Mouse (Mus musculus): ENCODE measurements around the gene Cetn4.

Gene Cetn4

GRCm38 (mm10) chr3:37312370-37312941 is at the start of gene Cetn4, which contains the start of gene Bbs12:
Cetn4 (minus strand) TSS chr3:37312708.
Bbs12 (plus strand) TSS chr3:37312554.
- DNase-seq (ENCODE audit: low spot score): peak; percentile 99

GRCm38 (mm10) chr3:37360729-37361128 is 48.2 kb upstream of the Cetn4 start:
- no peak for DNase-seq (ENCODE audit: low spot score)

GRCm38 (mm10) chr3:37354737-37355136 is 42.2 kb upstream of the Cetn4 start:
- DNase-seq (ENCODE audit: low spot score): no peak

- no peak for DNase-seq (ENCODE audit: low spot score)
These were observed 41.5 kb upstream of the Cetn4 start for GRCm38 (mm10) chr3:37353951-37354481.

- no peak for DNase-seq (ENCODE audit: low spot score)
These were observed 37.9 kb upstream of the Cetn4 start for GRCm38 (mm10) chr3:37350386-37350785.

GRCm38 (mm10) chr3:37349166-37349548 is 36.6 kb upstream of the Cetn4 start:
- no peak for DNase-seq (ENCODE audit: low spot score)

- peak; percentile 41 for DNase-seq (ENCODE audit: low spot score)
These were observed 36.0 kb upstream of the Cetn4 start, which contains the start of gene Fgf2 for GRCm38 (mm10) chr3:37348221-37349165. Fgf2 (plus strand) TSS chr3:37348346.

- DNase-seq (ENCODE audit: low spot score): no peak
These were observed 35.2 kb upstream of the Cetn4 start for GRCm38 (mm10) chr3:37347671-37348070.

- DNase-seq (ENCODE audit: low spot score): no peak
These were observed 30.3 kb upstream of the Cetn4 start for GRCm38 (mm10) chr3:37342811-37343210.

GRCm38 (mm10) chr3:37341110-37341509 is 28.6 kb upstream of the Cetn4 start:
- DNase-seq (ENCODE audit: low spot score): no peak

- no peak for DNase-seq (ENCODE audit: low spot score)
These were observed 21.5 kb upstream of the Cetn4 start for GRCm38 (mm10) chr3:37334053-37334452.

GRCm38 (mm10) chr3:37331999-37332449 is 19.5 kb upstream of the Cetn4 start:
- DNase-seq (ENCODE audit: low spot score): no peak

GRCm38 (mm10) chr3:37329963-37330362 is 17.5 kb upstream of the Cetn4 start:
- no peak for DNase-seq (ENCODE audit: low spot score)

GRCm38 (mm10) chr3:37328489-37328888 is 16.0 kb upstream of the Cetn4 start:
- no peak for DNase-seq (ENCODE audit: low spot score)

GRCm38 (mm10) chr3:37326627-37327026 is 14.1 kb upstream of the Cetn4 start:
- DNase-seq (ENCODE audit: low spot score): no peak

- DNase-seq (ENCODE audit: low spot score): no peak
These were observed 13.0 kb upstream of the Cetn4 start for GRCm38 (mm10) chr3:37325317-37326112.

- DNase-seq (ENCODE audit: low spot score): no peak
These were observed 11.8 kb upstream of the Cetn4 start for GRCm38 (mm10) chr3:37324310-37324709.

- DNase-seq (ENCODE audit: low spot score): no peak
These were observed 3.7 kb upstream of the Cetn4 start for GRCm38 (mm10) chr3:37316233-37316632.

- no peak for DNase-seq (ENCODE audit: low spot score)
These were observed 863 bp upstream of the Cetn4 start for GRCm38 (mm10) chr3:37313371-37313770.

GRCm38 (mm10) chr3:37311897-37312369 is 575 bp downstream of the Cetn4 start:
- no peak for DNase-seq (ENCODE audit: low spot score)

GRCm38 (mm10) chr3:37303392-37304139 is 8.9 kb downstream of the Cetn4 start:
- DNase-seq (ENCODE audit: low spot score): no peak

Data from ovary, postnatal 14 days (tissue).